Mouse (Mus musculus) hindbrain, embryonic 11.5 days (tissue): ENCODE measurements around the gene Gm11032. TPM values are rescaled to one million over a fixed set of nuclear protein-coding genes. Genes with fewer than 3 reads are reported as not detected.
"Not testable (repeated sequence)": the region's sequence is repeated elsewhere in the genome, so short reads cannot be mapped to it uniquely, and the experiment has no call there.

Source experiments
- ATAC-seq: fragments of 200-750 bp; cut with Nextera tagmentation; 2 replicates; pipeline ENCODE4 v1.8.0; 2017; ENCODE audit warnings: mild to moderate bottlenecking, moderate TSS enrichment, moderate library complexity; ENCODE audit not compliant: low FRiP score
- DNase-seq: peaks from one replicate; pipeline ENCODE4 v3.0.0-alpha.2; 2015; ENCODE audit warnings: low spot score
- H3K27ac ChIP-seq: fragments of 300-500 bp; sonication (generic); 2 replicates; pipeline ENCODE4 v1.5.1; 2014; ENCODE audit warnings: mild to moderate bottlenecking, low read depth, low read length
- H3K27me3 ChIP-seq: fragments of 300-500 bp; sonication (generic); 2 replicates; pipeline ENCODE4 v1.6.1; 2014; ENCODE audit warnings: mild to moderate bottlenecking, low read length, moderate library complexity, mixed read lengths; ENCODE audit not compliant: control insufficient read depth, insufficient read depth
- H3K36me3 ChIP-seq: fragments of 300-500 bp; sonication (generic); 2 replicates; pipeline ENCODE4 v1.6.1; 2014; ENCODE audit warnings: mild to moderate bottlenecking, low read length, moderate library complexity, mixed read lengths; ENCODE audit not compliant: control insufficient read depth, insufficient read depth
- H3K4me1 ChIP-seq: fragments of 300-500 bp; sonication (generic); replicated peaks from 2 replicates; pipeline ENCODE4 v1.6.1; 2014; ENCODE audit warnings: low read length, mixed read lengths; ENCODE audit not compliant: control insufficient read depth, insufficient read depth
- H3K4me2 ChIP-seq: fragments of 300-500 bp; sonication (generic); replicated peaks from 2 replicates; pipeline ENCODE4 v1.6.1; 2014; ENCODE audit warnings: mild to moderate bottlenecking, low read depth, low read length
- H3K4me3 ChIP-seq: fragments of 300-500 bp; sonication (generic); 2 replicates; pipeline ENCODE4 v1.5.1; 2014; ENCODE audit warnings: low read depth, low read length
- H3K9ac ChIP-seq: fragments of 300-500 bp; sonication (generic); 2 replicates; pipeline ENCODE4 v1.6.1; 2014; ENCODE audit warnings: low read depth, low read length
- H3K9me3 ChIP-seq: fragments of 300-500 bp; sonication (generic); 2 replicates; pipeline ENCODE4 v1.6.1; 2016; ENCODE audit warnings: low read length; ENCODE audit not compliant: control insufficient read depth
- WGBS: fragments of 180-500 bp; shearing (Covaris S2); extraction: QIAGEN DNeasy Blood & Tissue Kit; methylation state at CpG from one replicate; pipeline ENCODE4 v1.1.7; 2014; 5-methylcytosine and 5-hydroxymethylcytosine counted together
- polyA plus RNA-seq: library from polyadenylated mRNA; unstranded; fragments of >200 nt; fragmentation: Nextera tagmentation; extraction: Ambion mirVana; gene quantifications from 2 replicates; pipeline ENCODE4 v1.2.1, GENCODE M21; 2014

Gm11032 gene
- polyA plus RNA-seq = not detected in 2 replicates

- H3K4me3 ChIP-seq = no peak within 1 kb of the TSS
- H3K4me1 ChIP-seq = no peaks in the 10 kb centered on the region
- no peaks in the 10 kb centered on the region for H3K27me3 ChIP-seq
- DNase-seq = no peak
- ATAC-seq = no peak
- no peak within 1 kb of the TSS for H3K4me2 ChIP-seq
- H3K9me3 ChIP-seq = no peaks in the 10 kb centered on the region
- H3K9ac ChIP-seq = no peak within 1 kb of the TSS
- no peaks in the 10 kb centered on the region for H3K36me3 ChIP-seq
- no peak within 1 kb of the TSS for H3K27ac ChIP-seq
- 82% methylated on average over 16 of the region's 16 CpGs for WGBS
Measured at GRCm38 (mm10) chr11:4620017-4620485, at the start of gene Gm11032. Gm11032 (plus strand) TSS chr11:4620067.

DNA sequence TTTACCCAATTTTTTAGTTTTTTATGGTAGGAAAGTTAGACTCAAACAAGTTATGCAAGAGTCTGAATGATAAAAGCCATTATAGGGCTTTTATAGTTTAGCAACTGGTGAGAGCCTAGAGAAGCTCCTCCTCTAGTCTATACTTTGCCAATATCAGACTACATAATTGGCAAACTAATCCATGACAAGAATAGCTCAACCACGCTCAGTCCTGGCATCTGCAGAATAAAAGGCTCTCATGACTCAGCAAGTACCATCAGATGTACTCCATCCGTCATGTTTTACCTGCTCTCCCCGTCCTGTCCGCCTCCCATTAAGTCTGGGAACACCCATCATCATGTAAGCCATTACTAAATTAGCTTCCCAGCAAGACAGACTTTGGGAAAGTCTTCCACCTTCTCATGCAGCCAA lies 48.4 kb upstream of the Gm11032 start:
- Histone ChIP-seq H3K4me1 (no peaks in the 10 kb centered on the region), H3K27me3 (no peaks in the 10 kb centered on the region), H3K4me2 (no peak overlapping the region), H3K27ac (no peak overlapping the region), H3K4me3 (no peak overlapping the region), H3K9me3 (no peaks in the 10 kb centered on the region), H3K36me3 (no peaks in the 10 kb centered on the region), H3K9ac (no peak overlapping the region)
- no peak for DNase-seq
- WGBS = 85% methylated on average over 4 of the region's 4 CpGs
- no peak for ATAC-seq

- WGBS = 87% methylated on average over 2 of the region's 2 CpGs
Measured at GRCm38 (mm10) chr11:4576090-4576732, 43.7 kb upstream of the Gm11032 start.

GRCm38 (mm10) chr11:4577079-4577478 lies 42.8 kb upstream of the Gm11032 start:
- H3K27me3 ChIP-seq = no peaks in the 10 kb centered on the region
- no peak overlapping the region for H3K4me3 ChIP-seq
- no peak for ATAC-seq
- H3K27ac ChIP-seq = no peak overlapping the region
- H3K4me1 ChIP-seq = no peaks in the 10 kb centered on the region
- no peaks in the 10 kb centered on the region for H3K9me3 ChIP-seq
- H3K9ac ChIP-seq = no peak overlapping the region
- no peak for DNase-seq
- no peak overlapping the region for H3K4me2 ChIP-seq
- no peaks in the 10 kb centered on the region for H3K36me3 ChIP-seq
- 93% methylated on average over 2 of the region's 2 CpGs for WGBS

More at GRCm38 (mm10) chr11:4576090-4576732, 43.7 kb upstream of the Gm11032 start:
- not testable (repeated sequence) for H3K4me3 ChIP-seq, H3K9ac ChIP-seq, H3K36me3 ChIP-seq, H3K27ac ChIP-seq, H3K4me1 ChIP-seq, H3K27me3 ChIP-seq, ATAC-seq, DNase-seq, H3K4me2 ChIP-seq, H3K9me3 ChIP-seq

GRCm38 (mm10) chr11:4578682-4579081 lies 41.2 kb upstream of the Gm11032 start:
- ATAC-seq = no peak

GRCm38 (mm10) chr11:4591811-4592210 lies 28.1 kb upstream of the Gm11032 start:
- Histone ChIP-seq H3K4me3 (no peak overlapping the region), H3K9me3 (no peaks in the 10 kb centered on the region), H3K4me1 (peaks cover 2% of the 10 kb centered on the region; the same call in 1 of the 2 replicates), H3K27ac (no peak overlapping the region), H3K27me3 (no peaks in the 10 kb centered on the region), H3K9ac (no peak overlapping the region), H3K36me3 (no peaks in the 10 kb centered on the region), H3K4me2 (no peak overlapping the region)
- no peak for ATAC-seq
- 90% methylated on average over 4 of the region's 4 CpGs for WGBS
- DNase-seq = no peak

More at GRCm38 (mm10) chr11:4578682-4579081, 41.2 kb upstream of the Gm11032 start:
- DNase-seq = no peak
- H3K4me2 ChIP-seq = no peak overlapping the region
- H3K4me1 ChIP-seq = no peaks in the 10 kb centered on the region
- no peaks in the 10 kb centered on the region for H3K27me3 ChIP-seq
- H3K36me3 ChIP-seq = no peaks in the 10 kb centered on the region
- H3K4me3 ChIP-seq = no peak overlapping the region
- no peak overlapping the region for H3K9ac ChIP-seq
- no peaks in the 10 kb centered on the region for H3K9me3 ChIP-seq
- WGBS = 88% methylated on average over 2 of the region's 2 CpGs
- H3K27ac ChIP-seq = no peak overlapping the region

GRCm38 (mm10) chr11:4593491-4593848 lies 26.4 kb upstream of the Gm11032 start:
- ATAC-seq = no peak
- Histone ChIP-seq H3K27me3 (no peaks in the 10 kb centered on the region), H3K36me3 (no peaks in the 10 kb centered on the region), H3K4me3 (peak overlapping the region; percentile 94), H3K4me2 (peak overlapping the region; percentile 53), H3K9ac (peak overlapping the region; percentile 98), H3K27ac (no peak overlapping the region), H3K4me1 (peaks cover 2% of the 10 kb centered on the region; the same call in 1 of the 2 replicates), H3K9me3 (no peaks in the 10 kb centered on the region)
- 39% methylated on average over 5 of the region's 5 CpGs for WGBS
- no peak for DNase-seq

DNA sequence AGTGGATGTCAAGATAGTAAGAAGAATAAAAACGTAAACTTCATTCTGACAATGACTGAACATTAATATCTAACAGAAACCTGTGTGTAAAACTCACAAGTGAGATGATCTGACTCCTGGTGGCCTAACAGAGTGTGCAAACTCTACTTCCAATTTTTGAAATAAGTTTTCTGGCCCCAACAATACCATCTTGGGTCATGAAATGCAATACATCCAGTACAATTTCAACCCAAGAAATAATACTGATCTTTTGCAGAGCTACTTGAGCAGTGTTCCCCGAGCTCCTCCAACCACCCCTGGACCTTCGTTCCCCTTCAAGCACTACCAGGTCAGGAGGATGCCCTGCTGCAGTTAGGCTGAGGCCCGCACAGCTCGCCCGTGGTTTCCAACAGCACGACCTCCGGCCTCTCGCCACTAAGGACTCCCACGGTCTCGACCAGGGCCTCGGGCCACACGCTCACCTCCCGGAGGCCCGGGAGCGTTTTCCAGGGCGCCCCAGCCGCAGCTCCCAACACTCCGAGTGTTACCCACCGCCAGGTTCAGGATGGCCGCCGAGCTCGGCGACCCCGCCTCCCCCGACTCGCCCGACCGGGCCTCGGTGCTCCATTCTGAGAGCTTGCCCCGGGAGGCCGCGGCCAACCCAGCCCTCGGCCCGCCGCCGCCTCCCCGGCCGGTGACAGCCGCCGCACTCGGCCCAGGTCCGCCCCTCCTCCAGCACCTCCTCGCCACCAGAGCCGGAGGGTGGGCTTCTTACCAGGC lies 25.8 kb upstream of the Gm11032 start:
- Histone ChIP-seq H3K27me3 (no peaks in the 10 kb centered on the region), H3K4me2 (peak overlapping the region; percentile 53), H3K4me3 (peak overlapping the region; percentile 94), H3K36me3 (no peaks in the 10 kb centered on the region), H3K4me1 (peaks cover 2% of the 10 kb centered on the region; the same call in 1 of the 2 replicates), H3K9ac (peak overlapping the region; percentile 98), H3K9me3 (no peaks in the 10 kb centered on the region), H3K27ac (peak overlapping the region; percentile 91)
- 1% methylated on average over 36 of the region's 45 CpGs for WGBS
- ATAC-seq (peak; percentile 93), DNase-seq (no peak)
